Mouse (Mus musculus) lung, adult 2 months (tissue): Measurements from ENCODE around the gene Kdelr2.

ENCODE experiments used
- CTCF ChIP-seq: fragments of 200-500 bp; IDR thresholded peaks from 2 replicates; pipeline ENCODE4 v1.5.1; 2011; ENCODE audit warnings: mild to moderate bottlenecking, low read length, control low read depth; ENCODE audit not compliant: insufficient read depth
- POLR2A ChIP-seq: fragments of 200-500 bp; IDR thresholded peaks from 2 replicates; pipeline ENCODE4 v1.6.1; 2011; ENCODE audit warnings: low read depth, mild to moderate bottlenecking, control low read depth, low read length, borderline replicate concordance; ENCODE audit errors: extremely low read depth

DNA sequence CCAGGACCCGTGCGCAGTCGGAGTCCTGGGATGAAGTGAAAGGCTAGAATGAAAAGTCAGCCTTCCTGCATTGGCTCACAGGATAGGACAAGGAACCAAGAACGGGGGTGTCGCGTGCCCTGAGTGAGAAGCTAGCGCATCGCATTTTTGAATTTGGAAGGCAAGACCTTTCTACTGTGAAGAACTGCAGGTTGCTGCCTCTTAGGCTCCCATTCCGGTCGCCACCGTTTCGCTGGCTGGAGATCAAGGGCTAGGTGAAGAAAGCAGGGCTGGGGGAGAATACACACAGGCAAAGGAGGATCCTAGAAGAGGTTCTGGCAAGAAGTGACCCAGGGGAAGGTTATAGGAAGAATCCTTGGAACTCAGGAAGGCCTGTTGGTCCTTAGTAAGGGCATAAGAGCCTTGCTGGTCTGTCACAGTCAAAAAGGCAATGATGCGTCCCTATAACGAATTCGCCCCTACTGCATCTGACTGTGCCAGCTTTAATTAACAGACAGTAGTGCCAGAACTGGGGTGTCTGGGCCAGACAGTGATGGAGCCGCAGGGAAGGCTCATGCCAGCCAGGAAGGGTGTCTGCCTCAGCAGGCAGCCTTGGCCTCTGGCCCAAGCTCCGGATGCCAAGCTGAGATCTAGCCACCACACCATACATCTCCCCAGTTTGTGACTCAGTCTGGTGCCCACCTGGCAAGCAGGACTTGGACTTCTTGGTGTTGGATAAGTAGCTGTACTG lies 33.1 kb upstream of the Kdelr2 start:
- TF ChIP-seq POLR2A (no peak), CTCF (no peak)
